Mouse (Mus musculus) limb, embryonic 14.5 days (tissue): ENCODE measurements around the gene Haus5. TPM values are rescaled to one million over a fixed set of nuclear protein-coding genes. Genes with fewer than 3 reads are reported as not detected.

Experiments used
- ATAC-seq: fragments of 200-750 bp; cut with Nextera tagmentation; 2 replicates; pipeline ENCODE4 v1.8.0; 2017; ENCODE audit warnings: low read depth, moderate number of reproducible peaks, moderate TSS enrichment; ENCODE audit not compliant: low FRiP score
- DNase-seq: peaks from one replicate; pipeline ENCODE4 v3.0.0-alpha.2; 2015; ENCODE audit warnings: low spot score
- H3K27ac ChIP-seq: fragments of 300-500 bp; sonication (generic); replicated peaks from 2 replicates; pipeline ENCODE4 v1.5.1; 2014; ENCODE audit warnings: low read depth, mild to moderate bottlenecking, low read length, moderate library complexity, mixed read lengths
- H3K27me3 ChIP-seq: fragments of 300-500 bp; sonication (generic); 2 replicates; pipeline ENCODE4 v1.6.1; 2014; ENCODE audit warnings: low read length, mixed read lengths; ENCODE audit not compliant: control insufficient read depth, insufficient read depth
- H3K36me3 ChIP-seq: fragments of 300-500 bp; sonication (generic); 2 replicates; pipeline ENCODE4 v1.6.1; 2014; ENCODE audit warnings: mild to moderate bottlenecking, low read length, moderate library complexity, mixed read lengths; ENCODE audit not compliant: control insufficient read depth, insufficient read depth
- H3K4me1 ChIP-seq: fragments of 300-500 bp; sonication (generic); 2 replicates; pipeline ENCODE4 v1.6.1; 2014; ENCODE audit warnings: antibody characterized with exemption, low read length, mixed read lengths; ENCODE audit not compliant: control insufficient read depth, insufficient read depth
- H3K4me2 ChIP-seq: fragments of 300-500 bp; sonication (generic); replicated peaks from 2 replicates; pipeline ENCODE4 v1.6.1; 2014; ENCODE audit warnings: low read depth, mild to moderate bottlenecking, low read length, moderate library complexity; ENCODE audit not compliant: severe bottlenecking
- H3K4me3 ChIP-seq: fragments of 300-500 bp; sonication (generic); replicated peaks from 2 replicates; pipeline ENCODE4 v1.5.1; 2014; ENCODE audit warnings: low read length
- H3K9ac ChIP-seq: fragments of 300-500 bp; sonication (generic); 2 replicates; pipeline ENCODE4 v1.6.1; 2014; ENCODE audit warnings: mild to moderate bottlenecking, low read depth, low read length, moderate library complexity; ENCODE audit not compliant: severe bottlenecking
- H3K9me3 ChIP-seq: fragments of 300-500 bp; sonication (generic); 2 replicates; pipeline ENCODE4 v1.6.1; 2016; ENCODE audit warnings: low read length; ENCODE audit not compliant: control insufficient read depth
- POLR2A ChIP-seq: fragments of 200-500 bp; IDR thresholded peaks from 2 replicates; pipeline ENCODE4 v1.8.0; 2012; ENCODE audit warnings: inconsistent platforms, mild to moderate bottlenecking, moderate library complexity, borderline replicate concordance; ENCODE audit not compliant: insufficient read depth, insufficient read length; ENCODE audit errors: extremely low read depth
- WGBS: fragments of 180-500 bp; shearing (Covaris S2); extraction: QIAGEN DNeasy Blood & Tissue Kit; methylation state at CpG from one replicate; pipeline ENCODE4 v1.1.7; 2014; 5-methylcytosine and 5-hydroxymethylcytosine counted together
- polyA plus RNA-seq, 2 experiments: library from polyadenylated mRNA; depleted of rRNA in 1 of 2; stranded (reverse) in 1 of 2; unstranded in 1 of 2; fragments of >200 nt; fragmentation: Nextera tagmentation in 1 of 2; extraction: Ambion mirVana in 1 of 2; gene quantifications; 2 replicates each; pipeline versions ENCODE4 v1.2.1 to v1.2.3; 2012 to 2014

Gene Haus5
- polyA plus RNA-seq, 2 experiments: 35.0 to 45.0 TPM

DNA sequence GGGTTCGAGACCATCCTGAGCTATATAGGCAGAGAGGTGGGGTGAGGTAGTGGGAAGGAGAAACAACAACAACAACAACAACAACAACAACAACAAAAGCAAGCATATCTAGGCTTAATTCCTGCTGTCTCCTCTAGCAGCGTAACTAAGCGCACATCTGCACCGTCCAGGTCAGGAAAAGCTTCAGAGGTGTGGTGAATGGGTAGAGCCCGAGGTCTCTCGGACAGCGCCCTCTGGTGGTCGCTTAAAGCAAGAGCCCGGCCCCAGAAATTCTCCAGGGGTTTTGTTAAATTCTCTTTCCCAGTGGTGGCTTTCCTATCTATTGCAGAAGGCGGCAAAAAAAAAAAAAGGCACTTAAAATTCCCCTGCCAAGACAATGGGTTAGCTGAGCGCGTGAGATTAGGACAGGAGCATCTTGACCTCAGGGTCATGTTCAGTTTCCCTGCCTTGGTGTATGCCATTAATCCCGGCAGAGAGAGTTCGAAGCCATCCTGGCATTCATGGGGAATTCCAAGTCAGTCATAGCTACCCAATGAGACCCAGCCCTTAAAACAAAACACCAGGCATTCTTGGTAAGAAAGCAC lies 51.2 kb downstream of the Haus5 start:
- H3K27me3 ChIP-seq: no peaks in the 10 kb centered on the region
- no peak for TF ChIP-seq POLR2A
- H3K9ac ChIP-seq: no peak overlapping the region
- no peak overlapping the region for H3K4me2 ChIP-seq
- WGBS: 21% methylated on average over 14 of the region's 14 CpGs
- H3K4me3 ChIP-seq: no peak overlapping the region
- no peaks in the 10 kb centered on the region for H3K9me3 ChIP-seq
- ATAC-seq: no peak
- peaks cover 28% of the 10 kb centered on the region for H3K36me3 ChIP-seq
- H3K4me1 ChIP-seq: no peaks in the 10 kb centered on the region
- DNase-seq: peak; percentile 34
- no peak overlapping the region for H3K27ac ChIP-seq

DNA sequence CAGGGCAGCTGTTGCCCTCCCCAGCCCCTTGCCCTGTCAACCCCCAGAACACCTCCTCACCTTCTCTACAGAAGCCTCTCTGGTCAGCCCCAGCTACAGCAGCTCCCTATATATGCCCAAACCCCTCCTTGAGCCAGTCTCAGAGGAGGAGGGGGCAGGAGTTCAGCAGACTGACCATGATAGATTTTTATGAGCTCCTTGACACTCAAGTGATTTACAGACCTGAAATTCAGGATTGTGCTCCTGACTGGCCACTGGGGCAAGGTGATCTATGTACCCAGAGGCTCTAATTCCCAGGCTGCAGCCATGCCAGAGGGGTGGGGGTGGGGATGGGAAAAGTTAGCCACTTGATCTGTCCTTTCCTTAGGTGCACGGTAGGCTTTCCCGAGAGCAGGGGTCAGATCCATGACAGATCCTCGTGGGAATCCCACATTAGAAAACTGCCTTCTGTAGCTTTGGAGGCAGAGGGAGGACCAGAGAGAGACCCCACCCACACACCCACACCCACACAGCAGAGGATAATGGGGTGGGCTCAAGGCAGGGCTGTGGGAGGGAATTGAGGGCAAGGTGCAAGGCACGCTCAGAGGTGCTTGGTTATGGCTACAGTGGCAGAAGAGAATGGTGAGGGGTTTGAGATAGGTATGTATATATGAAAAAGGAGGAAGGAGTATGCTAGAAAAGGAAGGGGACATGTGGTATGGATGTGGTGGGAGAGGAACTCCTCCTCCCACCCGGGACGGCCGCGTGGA lies 52.0 kb downstream of the Haus5 start, which contains the start of gene Upk1a:
Gene Upk1a (minus strand): TSS at position 194 of the 749 bp plus-strand sequence.
- no peaks in the 10 kb centered on the region for H3K9me3 ChIP-seq
- ATAC-seq (no peak), DNase-seq (no peak)
- H3K27me3 ChIP-seq: no peaks in the 10 kb centered on the region
- H3K4me1 ChIP-seq: no peaks in the 10 kb centered on the region
- peaks cover 21% of the 10 kb centered on the region for H3K36me3 ChIP-seq
- H3K27ac ChIP-seq: no peak within 1 kb of the TSS
- H3K4me3 ChIP-seq: no peak within 1 kb of the TSS
- no peak within 1 kb of the TSS for H3K4me2 ChIP-seq
- 58% methylated on average over 8 of the region's 8 CpGs for WGBS
- no peak within 1 kb of the TSS for H3K9ac ChIP-seq
- no peak for TF ChIP-seq POLR2A

DNA sequence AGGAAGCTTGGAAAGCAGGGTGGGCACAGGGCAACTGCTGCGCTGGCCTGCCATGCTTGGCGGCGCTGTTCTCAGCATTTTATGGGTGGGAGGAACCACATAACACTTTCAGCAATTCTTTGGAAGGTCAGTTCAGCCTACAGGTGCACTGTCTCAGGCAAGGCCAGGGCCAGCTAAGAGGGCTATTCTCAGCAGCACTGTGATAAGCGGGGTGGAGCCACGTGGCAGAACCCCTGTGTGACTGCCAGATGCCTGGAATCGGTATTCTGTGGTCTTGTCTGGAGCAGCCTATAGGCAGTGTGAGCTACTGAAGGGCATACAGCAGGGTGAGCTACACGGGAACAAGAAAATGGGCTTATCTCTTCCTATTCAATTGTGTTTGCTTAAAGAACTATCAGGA lies 54.8 kb downstream of the Haus5 start:
- no peak overlapping the region for H3K27ac ChIP-seq
- H3K4me2 ChIP-seq: no peak overlapping the region
- no peak overlapping the region for H3K9ac ChIP-seq
- no peaks in the 10 kb centered on the region for H3K36me3 ChIP-seq
- WGBS: 49% methylated on average over 7 of the region's 7 CpGs
- no peak for DNase-seq
- ATAC-seq: no peak
- no peak overlapping the region for H3K4me3 ChIP-seq
- no peaks in the 10 kb centered on the region for H3K9me3 ChIP-seq
- H3K27me3 ChIP-seq: no peaks in the 10 kb centered on the region
- TF ChIP-seq POLR2A: no peak
- H3K4me1 ChIP-seq: no peaks in the 10 kb centered on the region

- no peaks in the 10 kb centered on the region for H3K36me3 ChIP-seq
- WGBS: 50% methylated on average over 16 of the region's 16 CpGs
- H3K4me2 ChIP-seq: no peak overlapping the region
- no peak for TF ChIP-seq POLR2A
- no peak for DNase-seq
- H3K9me3 ChIP-seq: no peaks in the 10 kb centered on the region
- no peak for ATAC-seq
- H3K4me3 ChIP-seq: no peak overlapping the region
- no peak overlapping the region for H3K9ac ChIP-seq
- no peaks in the 10 kb centered on the region for H3K27me3 ChIP-seq
- H3K27ac ChIP-seq: no peak overlapping the region
- no peaks in the 10 kb centered on the region for H3K4me1 ChIP-seq
Measured at GRCm38 (mm10) chr7:30608476-30608875, 56.3 kb downstream of the Haus5 start.

- 26% methylated on average over 8 of the region's 8 CpGs for WGBS
- no peaks in the 10 kb centered on the region for H3K27me3 ChIP-seq
- no peaks in the 10 kb centered on the region for H3K36me3 ChIP-seq
- ATAC-seq (no peak), DNase-seq (no peak)
- no peak overlapping the region for H3K4me3 ChIP-seq
- H3K9me3 ChIP-seq: no peaks in the 10 kb centered on the region
- no peaks in the 10 kb centered on the region for H3K4me1 ChIP-seq
- no peak overlapping the region for H3K4me2 ChIP-seq
- H3K9ac ChIP-seq: no peak overlapping the region
- no peak for TF ChIP-seq POLR2A
- no peak overlapping the region for H3K27ac ChIP-seq
Measured at GRCm38 (mm10) chr7:30607706-30608309, 57.0 kb downstream of the Haus5 start.
